Mouse (Mus musculus): ENCODE measurements around the gene Rpl10a. TPM values are rescaled to one million over a fixed set of nuclear protein-coding genes. Genes with fewer than 3 reads are reported as not detected.

The Rpl10a gene
- total and polyA plus RNA-seq, 3 experiments, result 2,044 to 2,803 TPM; not detected in 1

DNA sequence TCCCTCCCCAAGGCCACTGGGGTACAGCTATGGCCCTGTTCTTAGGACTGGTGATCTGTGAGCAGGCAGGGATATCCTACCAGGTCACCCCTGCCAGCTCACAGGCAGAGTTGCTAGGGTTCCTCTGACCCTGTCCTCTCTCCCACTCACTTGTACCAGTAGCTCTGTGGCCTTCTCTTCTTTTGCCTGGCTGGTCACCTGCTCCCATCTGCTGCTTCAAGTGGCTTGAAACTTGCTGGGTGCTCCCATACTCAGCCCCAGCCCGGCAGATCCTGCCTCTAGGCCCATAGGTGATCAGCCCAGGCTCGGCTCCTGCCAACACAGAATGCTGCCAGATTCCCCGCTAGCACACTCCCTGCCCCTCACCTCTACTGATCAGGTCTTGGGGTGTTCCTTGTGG lies 27.4 kb upstream of the Rpl10a start:
- no peak overlapping the region for H3K27ac ChIP-seq (ENCODE audit: control insufficient read depth, low read depth, low read length)
- H3K36me3 ChIP-seq (ENCODE audit: control insufficient read depth in 1 of 2, insufficient read depth in 2 of 2, low read length in 2 of 2), result no peaks in the 10 kb centered on the region
- no peaks in the 10 kb centered on the region for H3K79me2 ChIP-seq (ENCODE audit: control insufficient read depth, insufficient read depth, low read length, poor library complexity)
- no peaks in the 10 kb centered on the region for H3K4me1 ChIP-seq (ENCODE audit: control insufficient read depth in 1 of 2, insufficient read depth in 2 of 2, low read length in 2 of 2)
- H3K4me3 ChIP-seq (ENCODE audit: control insufficient read depth in 1 of 2, insufficient read depth in 1 of 2, low read depth in 2 of 2, low read length in 2 of 2), result no peak overlapping the region
- H3K9me3 ChIP-seq (replicated peaks; ENCODE audit: insufficient read depth, low read length), result no peaks in the 10 kb centered on the region
- no peaks in the 10 kb centered on the region for H3K27me3 ChIP-seq (ENCODE audit: control insufficient read depth in 1 of 2, insufficient read depth in 2 of 2, low read length in 2 of 2)
- no peak for TF ChIP-seq SIN3A (IDR thresholded peaks at IDR 0.05; ENCODE audit: low read length)
- no peak overlapping the region for H3K9ac ChIP-seq (ENCODE audit: control insufficient read depth, low read depth, low read length, poor library complexity, severe bottlenecking)
- DNase-seq (ENCODE audit: low read depth, low spot score), result no peak

- Histone ChIP-seq H3K36me3 (ENCODE audit: control insufficient read depth in 1 of 2, insufficient read depth in 2 of 2, low read length in 2 of 2) (peaks cover 0 to 3% of the 10 kb centered on the region in 2 experiments; a peak in 2 of 4 replicates), H3K4me3 (ENCODE audit: control insufficient read depth in 1 of 2, insufficient read depth in 1 of 2, low read depth in 2 of 2, low read length in 2 of 2) (no peak overlapping the region), H3K79me2 (ENCODE audit: control insufficient read depth, insufficient read depth, low read length, poor library complexity) (no peaks in the 10 kb centered on the region; the same call in 1 of the 2 replicates), H3K27ac (ENCODE audit: control insufficient read depth, low read depth, low read length) (no peak overlapping the region), H3K4me1 (ENCODE audit: control insufficient read depth in 1 of 2, insufficient read depth in 2 of 2, low read length in 2 of 2) (peaks cover 3 to 11% of the 10 kb centered on the region in 2 experiments), H3K9me3 (replicated peaks; ENCODE audit: insufficient read depth, low read length) (no peaks in the 10 kb centered on the region), H3K27me3 (ENCODE audit: control insufficient read depth in 1 of 2, insufficient read depth in 2 of 2, low read length in 2 of 2) (no peaks in the 10 kb centered on the region), H3K9ac (ENCODE audit: control insufficient read depth, low read depth, low read length, poor library complexity, severe bottlenecking) (no peak overlapping the region)
- TF ChIP-seq TBP (IDR thresholded peaks at IDR 0.05; ENCODE audit: low read depth, low read length), result no peak
- no peak for TF ChIP-seq NELFE (IDR thresholded peaks at IDR 0.05; ENCODE audit: low read depth, low read length)
- no peak for TF ChIP-seq MAX (IDR thresholded peaks at IDR 0.05; ENCODE audit: low read length)
- no peak for TF ChIP-seq HCFC1 (IDR thresholded peaks at IDR 0.05; ENCODE audit: low read depth, low read length)
- no peak for TF ChIP-seq UBTF (IDR thresholded peaks at IDR 0.05; ENCODE audit: borderline replicate concordance, insufficient read depth, low read depth, low read length)
- TF ChIP-seq MYC (IDR thresholded peaks at IDR 0.05; ENCODE audit: low read depth, low read length), result no peak
- TF ChIP-seq RCOR1 (IDR thresholded peaks at IDR 0.05; ENCODE audit: low read depth, low read length), result no peak
- no peak for TF ChIP-seq EP300 (IDR thresholded peaks at IDR 0.05; ENCODE audit: low read depth in 1 of 2, low read length in 2 of 2)
- no peak for TF ChIP-seq JUND (IDR thresholded peaks at IDR 0.05; ENCODE audit: low read depth, low read length)
- no peak for TF ChIP-seq BHLHE40 (IDR thresholded peaks at IDR 0.05; ENCODE audit: borderline replicate concordance, low read depth, low read length)
- no peak for TF ChIP-seq GABPA (IDR thresholded peaks at IDR 0.05; ENCODE audit: low read depth, low read length)
- no peak for TF ChIP-seq CHD1 (IDR thresholded peaks at IDR 0.05; ENCODE audit: low read depth, low read length)
- no peak for TF ChIP-seq ETS1 (IDR thresholded peaks at IDR 0.05; ENCODE audit: low read depth, low read length)
- no peak for TF ChIP-seq MXI1 (IDR thresholded peaks at IDR 0.05; ENCODE audit: low read depth, low read length)
- TF ChIP-seq ELF1 (IDR thresholded peaks at IDR 0.05; ENCODE audit: low read depth, low read length), result no peak
- TF ChIP-seq ZC3H11A (IDR thresholded peaks at IDR 0.05; ENCODE audit: low read depth, low read length), result no peak
- TF ChIP-seq USF1 (IDR thresholded peaks at IDR 0.05; ENCODE audit: low read depth, low read length), result no peak
- no peak for TF ChIP-seq KAT2A (conservative IDR thresholded peaks at IDR 0.05; ENCODE audit: low read depth, low read length)
- DNase-seq (ENCODE audit: low read depth, low spot score), result no peak
These were observed 23.1 kb upstream of the Rpl10a start for GRCm38 (mm10) chr17:28305172-28305571.
